Mouse (Mus musculus) stomach, postnatal 0 days (tissue): ENCODE measurements around the gene Cpne4.

Experiments
- CTCF ChIP-seq: IDR thresholded peaks from 2 replicates; pipeline ENCODE4 v1.5.1; 2016; ENCODE audit warnings: antibody characterized with exemption, low read depth, mild to moderate bottlenecking, moderate library complexity
- EP300 ChIP-seq: optimal IDR thresholded peaks from 2 replicates; pipeline ENCODE3; 2016; ENCODE audit warnings: antibody characterized with exemption

DNA sequence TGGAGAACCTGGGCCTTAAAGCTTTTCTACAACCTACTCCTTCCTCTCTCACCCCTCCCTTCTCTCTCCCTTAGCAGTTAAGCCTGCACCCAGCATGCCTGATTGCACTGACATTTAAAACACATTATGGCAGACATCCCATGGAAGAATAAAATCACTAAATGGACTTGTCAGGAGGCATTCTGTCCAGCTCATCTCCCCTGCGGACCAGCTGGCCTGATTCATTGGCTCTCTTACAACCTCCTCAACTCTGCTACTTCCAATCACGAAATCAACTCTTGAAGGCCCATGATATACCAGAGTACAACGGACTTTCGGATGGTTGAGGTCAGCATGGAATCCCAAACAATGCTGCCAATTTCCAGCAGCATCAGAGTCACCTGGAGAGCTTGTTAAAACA, 393.3 kb downstream of the Cpne4 start:
- no peak for TF ChIP-seq CTCF
- no peak for TF ChIP-seq EP300
